Comparison of ENCODE assay signal across 8 mouse cellular contexts in the genomic region with DNA sequence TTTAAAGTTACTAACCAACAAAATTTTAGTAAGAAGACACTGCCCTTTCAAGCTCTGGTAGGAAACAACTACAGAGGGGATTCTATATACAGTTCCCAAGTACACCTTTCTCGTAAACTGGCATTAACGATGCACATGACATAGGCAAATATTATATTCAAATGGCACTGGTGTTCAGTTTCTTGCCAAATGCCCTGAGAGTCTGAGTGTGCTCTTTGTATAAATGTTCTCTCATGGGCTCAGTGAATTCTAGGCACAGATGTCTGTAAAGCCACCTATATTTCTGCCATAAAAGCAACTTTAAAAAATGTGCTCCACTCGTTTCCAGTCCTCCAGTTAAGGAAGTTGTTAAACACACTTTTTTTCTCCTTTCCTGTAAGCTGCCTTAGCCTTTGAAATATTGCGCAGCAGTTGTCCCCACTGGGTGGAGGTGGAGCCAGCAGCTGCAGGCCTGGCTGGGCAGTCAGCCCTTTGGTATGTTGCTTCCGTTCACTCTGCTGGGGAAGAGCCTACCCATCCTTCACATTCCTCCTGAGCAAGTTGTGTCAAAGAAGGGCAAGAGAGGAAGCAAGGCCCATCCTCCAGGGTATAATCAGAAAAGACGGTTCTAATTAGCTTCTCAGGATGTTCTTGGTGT.
DNase-seq lines count a peak whose midpoint lies in the region; ATAC-seq and TF ChIP-seq lines count a peak whose summit lies in the region.

No protein-coding gene starts in this region.

- no peak overlapping the region for H3K4me3 ChIP-seq in myocyte

- H3K4me2 ChIP-seq in myocyte (ENCODE audit: low read depth): peak overlapping the region; percentile 65

- H3K36me3 ChIP-seq in myocyte (ENCODE audit: control insufficient read depth, insufficient read depth): no peaks in the 10 kb centered on the region

- peak; percentile 18 for DNase-seq in urinary bladder, postnatal 25 days (ENCODE audit: low spot score)
- DNase-seq in urinary bladder, adult 18-20 months (ENCODE audit: low spot score in 2 of 2): no peak
- DNase-seq in kidney, postnatal 14 days: peak; percentile 78
- DNase-seq in layer of hippocampus, adult 18-20 months (ENCODE audit: low spot score in 2 of 2): no peak
- no peak for DNase-seq in testis, postnatal 10 days (ENCODE audit: low spot score)
- no peak for DNase-seq in spleen, adult 18-20 months

- peak; percentile 81 for ATAC-seq in granulocyte monocyte progenitor cell, adult 5-6 weeks (replicated peaks; ENCODE audit: poor library complexity, severe bottlenecking)

- no peaks in the 10 kb centered on the region for H3K79me2 ChIP-seq in myocyte (ENCODE audit: control insufficient read depth, insufficient read depth)

- no peak overlapping the region for H3ac ChIP-seq in myocyte (ENCODE audit: control insufficient read depth, insufficient read length)

- H3K27me3 ChIP-seq in myocyte (ENCODE audit: control insufficient read depth, insufficient read depth, insufficient read length): no peaks in the 10 kb centered on the region

- TF ChIP-seq POLR2A in myocyte (IDR thresholded peaks at IDR 0.05; ENCODE audit: insufficient read length, low read depth): no peak

TF ChIP-seq in myocyte, 11 proteins besides CTCF, POLR2A, EP300 and RAD21:
- TF ChIP-seq SRF (IDR thresholded peaks at IDR 0.05; ENCODE audit: control insufficient read depth, insufficient read length, low read depth) (peak; percentile 16), POLR2AphosphoS2 (IDR thresholded peaks at IDR 0.05; ENCODE audit: insufficient read length, low read depth) (no peak), MYOD1 (IDR thresholded peaks at IDR 0.05; ENCODE audit: control insufficient read depth in 1 of 3, insufficient read length in 2 of 3, low read depth in 2 of 3) (peak; percentile 57 to 98 (median 95)), E2F4 (IDR thresholded peaks at IDR 0.05; ENCODE audit: insufficient read depth) (no peak), MYOG (IDR thresholded peaks at IDR 0.05; ENCODE audit: control insufficient read depth in 1 of 3, insufficient read depth in 1 of 3, insufficient read length in 2 of 3, low read depth in 2 of 3) (peak; percentile 82 to 97 (median 86)), TCF12 (IDR thresholded peaks at IDR 0.05; ENCODE audit: insufficient read depth, poor library complexity, severe bottlenecking) (peak; percentile 83), REST (IDR thresholded peaks at IDR 0.05; ENCODE audit: insufficient read depth, insufficient read length) (no peak), TCF3 (IDR thresholded peaks at IDR 0.05; ENCODE audit: insufficient read length, low read depth) (peak; percentile 77), MAX (IDR thresholded peaks at IDR 0.05; ENCODE audit: low read depth) (no peak), USF1 (IDR thresholded peaks at IDR 0.05; ENCODE audit: low read depth) (no peak), CEBPB (IDR thresholded peaks at IDR 0.05; ENCODE audit: insufficient read depth, poor library complexity, severe bottlenecking) (peak; percentile 72)

Comparison
In these comparisons a context has a peak if more than half of its experiments do, and no peak if none do; other contexts are left out.
1. DNase-seq: peak in urinary bladder, postnatal 25 days (single experiment) and kidney, postnatal 14 days (single experiment); none in urinary bladder, adult 18-20 months (0 of 2), layer of hippocampus, adult 18-20 months (0 of 2), testis, postnatal 10 days (single experiment) and spleen, adult 18-20 months (0 of 2).